Mouse (Mus musculus): Measurements from ENCODE around the gene Atf7.

- TF ChIP-seq POLR2A (IDR thresholded peaks at IDR 0.05; ENCODE audit: low read depth, low read length) = no peak
- TF ChIP-seq CTCF (conservative IDR thresholded peaks at IDR 0.05; ENCODE audit: insufficient read depth, insufficient read length, low read depth, low read length) = no peak
These were observed 77.8 kb downstream of the Atf7 start for GRCm38 (mm10) chr15:102547478-102547877.

Data from kidney, adult 2 months (tissue).